Comparison of ENCODE assay signal across 8 mouse cellular contexts in genomic region chr14:25421596-25422001, GRCm38 (mm10). TPM values are rescaled to one million over a fixed set of nuclear protein-coding genes. Genes with fewer than 3 reads are reported as not detected.
DNase-seq lines count a peak whose midpoint lies in the region; ATAC-seq and TF ChIP-seq lines count a peak whose summit lies in the region.

No protein-coding gene starts in this region.

- WGBS in liver, embryonic 11.5 days: 48% methylated on average over 13 of the region's 13 CpGs
- 53% methylated on average over 13 of the region's 13 CpGs for WGBS in liver, embryonic 12.5 days (ENCODE audit: insufficient replicate concordance)
- WGBS in embryonic facial prominence, embryonic 10.5 days: 66% methylated on average over 13 of the region's 13 CpGs
- WGBS in heart, postnatal 0 days: 13% methylated on average over 13 of the region's 13 CpGs
- 67% methylated on average over 13 of the region's 13 CpGs for WGBS in midbrain, embryonic 10.5 days
- WGBS in stomach, embryonic 16.5 days: 24% methylated on average over 13 of the region's 13 CpGs

- H3K9me3 ChIP-seq in liver, embryonic 11.5 days (ENCODE audit: control insufficient read depth, low read length): no peaks in the 10 kb centered on the region
- H3K9me3 ChIP-seq in liver, embryonic 12.5 days (replicated peaks): no peaks in the 10 kb centered on the region
- no peaks in the 10 kb centered on the region for H3K9me3 ChIP-seq in embryonic facial prominence, embryonic 10.5 days
- H3K9me3 ChIP-seq in heart, postnatal 0 days (replicated peaks; ENCODE audit: control insufficient read depth, low read length): no peaks in the 10 kb centered on the region
- H3K9me3 ChIP-seq in midbrain, embryonic 10.5 days (replicated peaks): no peaks in the 10 kb centered on the region
- H3K9me3 ChIP-seq in stomach, embryonic 16.5 days (replicated peaks; ENCODE audit: control insufficient read depth, low read length): no peaks in the 10 kb centered on the region

- peaks cover 25% of the 10 kb centered on the region for H3K4me1 ChIP-seq in liver, embryonic 11.5 days (replicated peaks; ENCODE audit: control insufficient read depth, insufficient read depth, low read length)
- peaks cover 49% of the 10 kb centered on the region for H3K4me1 ChIP-seq in liver, embryonic 12.5 days
- H3K4me1 ChIP-seq in embryonic facial prominence, embryonic 10.5 days: peaks cover 26% of the 10 kb centered on the region
- peaks cover 15% of the 10 kb centered on the region for H3K4me1 ChIP-seq in heart, postnatal 0 days (ENCODE audit: control insufficient read depth, insufficient read depth)
- H3K4me1 ChIP-seq in midbrain, embryonic 10.5 days: peaks cover 18% of the 10 kb centered on the region
- peaks cover 37% of the 10 kb centered on the region for H3K4me1 ChIP-seq in stomach, embryonic 16.5 days (ENCODE audit: control insufficient read depth, insufficient read depth, low read length)

- no peak for DNase-seq in liver, embryonic 11.5 days (ENCODE audit: low spot score)
- peak; percentile 37 for DNase-seq in embryonic facial prominence, embryonic 10.5 days (ENCODE audit: low spot score)
- DNase-seq in heart, postnatal 0 days (ENCODE audit: low spot score): peak; percentile 46
- peak; percentile 19 for DNase-seq in left cerebral cortex, adult 11 months (ENCODE audit: low spot score)
- DNase-seq in midbrain, embryonic 10.5 days (ENCODE audit: low spot score): no peak
- no peak for DNase-seq in urinary bladder, postnatal 10 days (ENCODE audit: low spot score)

- TF ChIP-seq EP300 in heart, postnatal 0 days (IDR thresholded peaks at IDR 0.05; ENCODE audit: low read depth): no peak

- ATAC-seq in liver, embryonic 11.5 days (replicated peaks; ENCODE audit: low FRiP score): peak; percentile 46
- no peak for ATAC-seq in liver, embryonic 12.5 days
- ATAC-seq in heart, postnatal 0 days (ENCODE audit: insufficient read depth, low read depth): peak; percentile 62
- peak; percentile 84 for ATAC-seq in stomach, embryonic 16.5 days (ENCODE audit: insufficient read depth, low FRiP score)

- no peak overlapping the region for H3K4me3 ChIP-seq in liver, embryonic 11.5 days (ENCODE audit: low read depth, low read length)
- no peak overlapping the region for H3K4me3 ChIP-seq in liver, embryonic 12.5 days
- no peak overlapping the region for H3K4me3 ChIP-seq in embryonic facial prominence, embryonic 10.5 days
- H3K4me3 ChIP-seq in heart, postnatal 0 days (ENCODE audit: low read depth, low read length): no peak overlapping the region
- H3K4me3 ChIP-seq in midbrain, embryonic 10.5 days: no peak overlapping the region
- no peak overlapping the region for H3K4me3 ChIP-seq in stomach, embryonic 16.5 days (replicated peaks; ENCODE audit: low read length)

- TF ChIP-seq CTCF in heart, postnatal 0 days (IDR thresholded peaks at IDR 0.05; ENCODE audit: low read depth): no peak

- H3K27ac ChIP-seq in liver, embryonic 11.5 days (ENCODE audit: low read depth, low read length): peak overlapping the region; percentile 40
- no peak overlapping the region for H3K27ac ChIP-seq in liver, embryonic 12.5 days
- H3K27ac ChIP-seq in embryonic facial prominence, embryonic 10.5 days (replicated peaks): peak overlapping the region; percentile 74
- 0 out of 2 replicates have a peak overlapping the region, but pooled peaks have one; percentile 7 for H3K27ac ChIP-seq in heart, postnatal 0 days (ENCODE audit: low read depth)
- peak overlapping the region; percentile 73 for H3K27ac ChIP-seq in midbrain, embryonic 10.5 days (replicated peaks)
- peak overlapping the region; percentile 83 for H3K27ac ChIP-seq in stomach, embryonic 16.5 days (ENCODE audit: low read length)

- H3K36me3 ChIP-seq in liver, embryonic 11.5 days (ENCODE audit: control insufficient read depth, insufficient read depth, low read length): no peaks in the 10 kb centered on the region
- H3K36me3 ChIP-seq in liver, embryonic 12.5 days: no peaks in the 10 kb centered on the region
- no peaks in the 10 kb centered on the region for H3K36me3 ChIP-seq in embryonic facial prominence, embryonic 10.5 days (replicated peaks)
- H3K36me3 ChIP-seq in heart, postnatal 0 days (replicated peaks; ENCODE audit: control insufficient read depth, insufficient read depth, low read length): no peaks in the 10 kb centered on the region
- no peaks in the 10 kb centered on the region for H3K36me3 ChIP-seq in midbrain, embryonic 10.5 days
- H3K36me3 ChIP-seq in stomach, embryonic 16.5 days (ENCODE audit: control insufficient read depth, insufficient read depth, low read length): no peaks in the 10 kb centered on the region

- no peak overlapping the region for H3K4me2 ChIP-seq in liver, embryonic 11.5 days
- H3K4me2 ChIP-seq in liver, embryonic 12.5 days: no peak overlapping the region
- no peak overlapping the region for H3K4me2 ChIP-seq in heart, postnatal 0 days (ENCODE audit: low read depth, low read length)
- H3K4me2 ChIP-seq in stomach, embryonic 16.5 days (ENCODE audit: low read depth, low read length): no peak overlapping the region

- no peaks in the 10 kb centered on the region for H3K27me3 ChIP-seq in liver, embryonic 11.5 days (replicated peaks; ENCODE audit: control insufficient read depth, insufficient read depth, low read length)
- peaks cover 12% of the 10 kb centered on the region; the same call in 1 of the 2 replicates for H3K27me3 ChIP-seq in liver, embryonic 12.5 days (replicated peaks)
- no peaks in the 10 kb centered on the region for H3K27me3 ChIP-seq in embryonic facial prominence, embryonic 10.5 days (replicated peaks; ENCODE audit: low read depth, poor library complexity, severe bottlenecking)
- no peaks in the 10 kb centered on the region for H3K27me3 ChIP-seq in heart, postnatal 0 days (ENCODE audit: control insufficient read depth, insufficient read depth, low read length)
- H3K27me3 ChIP-seq in midbrain, embryonic 10.5 days (ENCODE audit: low read depth, poor library complexity, severe bottlenecking): no peaks in the 10 kb centered on the region
- no peaks in the 10 kb centered on the region for H3K27me3 ChIP-seq in stomach, embryonic 16.5 days (ENCODE audit: control insufficient read depth, insufficient read depth, low read length)

- H3K9ac ChIP-seq in liver, embryonic 11.5 days (ENCODE audit: low read depth, low read length): no peak overlapping the region
- no peak overlapping the region for H3K9ac ChIP-seq in liver, embryonic 12.5 days
- no peak overlapping the region for H3K9ac ChIP-seq in heart, postnatal 0 days (replicated peaks; ENCODE audit: low read depth, low read length)
- H3K9ac ChIP-seq in stomach, embryonic 16.5 days (ENCODE audit: low read length): peak overlapping the region; percentile 49

RNA-seq across cellular contexts. Expression of gene Zmiz1, which starts 37.4 kb away (rescaled TPM):
- 27.5 and 31.0 TPM in 2 replicates for polyA plus RNA-seq in liver, embryonic 11.5 days (2014; fragmentation: Nextera tagmentation; extraction: Ambion mirVana)
- polyA plus RNA-seq in liver, embryonic 12.5 days (2016; fragmentation: Nextera tagmentation; extraction: Ambion mirVana): 9.1 and 10.2 TPM in 2 replicates
- 42.8 and 45.6 TPM in 2 replicates for polyA plus RNA-seq in embryonic facial prominence, embryonic 10.5 days (2016; fragmentation: Nextera tagmentation; extraction: Ambion mirVana)
- total RNA-seq in heart, postnatal 0 days (2014; rRNA removed; ENCODE audit: low replicate concordance): 41.0 and 47.8 TPM in 2 replicates
- polyA plus RNA-seq in heart, postnatal 0 days (2015; fragmentation: Nextera tagmentation; extraction: Ambion mirVana): 12.4 and 13.8 TPM in 2 replicates
- polyA plus RNA-seq in midbrain, embryonic 10.5 days (2016; fragmentation: Nextera tagmentation; extraction: Ambion mirVana): 42.2 and 55.8 TPM in 2 replicates
- polyA plus RNA-seq in stomach, embryonic 16.5 days (2015; fragmentation: Nextera tagmentation; extraction: Ambion mirVana): 24.0 and 26.3 TPM in 2 replicates

Comparison
In these comparisons a context has a peak if more than half of its experiments do, and no peak if none do; other contexts are left out.
1. DNase-seq: peak in embryonic facial prominence, embryonic 10.5 days (single experiment), heart, postnatal 0 days (single experiment) and left cerebral cortex, adult 11 months (single experiment); none in liver, embryonic 11.5 days (single experiment), midbrain, embryonic 10.5 days (single experiment) and urinary bladder, postnatal 10 days (single experiment).